Mouse (Mus musculus): Measurements from ENCODE around the gene Gsdma3. TPM values are rescaled to one million over a fixed set of nuclear protein-coding genes. Genes with fewer than 3 reads are reported as not detected.

Gene Gsdma3
- not detected in 2 replicates for polyA plus RNA-seq (2012; rRNA removed)

DNA sequence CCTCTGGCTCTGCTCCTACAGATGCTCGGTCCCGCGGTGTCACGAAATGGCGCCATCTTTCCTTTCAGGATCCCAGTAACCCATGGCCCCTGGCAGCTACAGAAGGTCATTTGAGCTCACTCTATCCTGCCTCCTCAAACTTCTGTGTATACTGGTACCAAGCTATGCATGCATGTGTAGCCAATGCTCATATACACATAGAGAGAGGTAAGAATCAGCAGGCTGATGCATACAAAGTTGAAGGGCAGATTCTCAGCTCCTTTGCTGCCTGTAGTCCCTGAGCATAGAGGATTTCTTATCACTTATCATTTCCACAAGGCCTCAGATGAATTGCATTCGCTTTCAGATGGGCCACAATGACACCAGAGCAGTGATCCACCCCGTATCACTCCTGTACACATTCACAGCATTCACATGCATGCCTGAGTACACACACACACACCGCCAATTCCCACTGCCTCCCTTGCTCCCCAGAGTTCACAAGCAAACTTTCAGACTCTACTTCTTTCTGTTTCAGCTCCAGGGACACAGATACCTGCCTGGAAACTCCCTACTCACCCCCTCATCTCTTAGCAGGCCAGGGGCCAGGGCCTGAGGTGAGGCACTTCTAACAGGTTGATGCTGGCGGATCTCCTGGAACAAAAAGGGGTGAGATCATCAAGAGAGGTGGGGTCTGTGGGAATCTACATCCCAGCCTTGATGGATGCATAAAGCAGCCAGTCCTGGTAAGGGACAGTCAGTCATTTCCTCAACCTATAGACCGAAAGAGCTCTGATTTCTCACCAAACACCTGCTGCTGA, at the start of gene Gsdma3, which contains the start of gene Gm12355:
Gsdma3 (plus strand) TSS at position 750 of the 800 bp plus-strand sequence.
Gm12355 (minus strand) TSS at position 51 of the 800 bp plus-strand sequence.
- no peak within 1 kb of the TSS for H3K4me3 ChIP-seq (ENCODE audit: insufficient read depth, low read length)
- H3K4me1 ChIP-seq (ENCODE audit: control insufficient read depth, insufficient read depth, low read length): no peaks in the 10 kb centered on the region
- no peak within 1 kb of the TSS for H3K27ac ChIP-seq (ENCODE audit: insufficient read depth, low read length)
- TF ChIP-seq CTCF (IDR thresholded peaks at IDR 0.05; ENCODE audit: extremely low read depth, insufficient read depth, low read length): no peak
- no peak for TF ChIP-seq POLR2A (IDR thresholded peaks at IDR 0.05; ENCODE audit: extremely low read depth, insufficient read depth, low read length)

DNA sequence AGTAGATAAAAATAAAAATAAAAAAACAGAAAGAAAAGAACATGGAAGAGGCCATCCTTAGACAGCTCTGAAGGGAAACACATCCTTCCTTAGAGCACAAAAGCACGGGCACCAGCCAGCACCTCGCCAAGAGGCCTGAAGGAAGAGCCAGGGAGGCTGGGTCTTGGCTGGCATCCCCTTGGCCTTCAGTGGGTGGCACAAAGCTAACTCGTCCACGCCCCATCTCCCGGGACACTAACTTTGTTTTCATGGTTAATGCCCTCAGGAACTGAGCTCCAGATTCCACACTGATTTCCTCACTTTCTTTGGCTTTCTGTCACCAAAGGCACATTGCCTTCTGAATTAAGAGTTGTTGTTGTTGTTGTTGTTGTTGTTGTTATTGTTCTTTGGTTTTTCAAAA, 48.4 kb upstream of the Gsdma3 start:
- Histone ChIP-seq H3K27ac (ENCODE audit: insufficient read depth, low read length) (no peak overlapping the region), H3K4me3 (ENCODE audit: insufficient read depth, low read length) (no peak overlapping the region), H3K4me1 (ENCODE audit: control insufficient read depth, insufficient read depth, low read length) (no peaks in the 10 kb centered on the region)
- TF ChIP-seq CTCF (IDR thresholded peaks at IDR 0.05; ENCODE audit: extremely low read depth, insufficient read depth, low read length) (no peak), POLR2A (IDR thresholded peaks at IDR 0.05; ENCODE audit: extremely low read depth, insufficient read depth, low read length) (no peak)

DNA sequence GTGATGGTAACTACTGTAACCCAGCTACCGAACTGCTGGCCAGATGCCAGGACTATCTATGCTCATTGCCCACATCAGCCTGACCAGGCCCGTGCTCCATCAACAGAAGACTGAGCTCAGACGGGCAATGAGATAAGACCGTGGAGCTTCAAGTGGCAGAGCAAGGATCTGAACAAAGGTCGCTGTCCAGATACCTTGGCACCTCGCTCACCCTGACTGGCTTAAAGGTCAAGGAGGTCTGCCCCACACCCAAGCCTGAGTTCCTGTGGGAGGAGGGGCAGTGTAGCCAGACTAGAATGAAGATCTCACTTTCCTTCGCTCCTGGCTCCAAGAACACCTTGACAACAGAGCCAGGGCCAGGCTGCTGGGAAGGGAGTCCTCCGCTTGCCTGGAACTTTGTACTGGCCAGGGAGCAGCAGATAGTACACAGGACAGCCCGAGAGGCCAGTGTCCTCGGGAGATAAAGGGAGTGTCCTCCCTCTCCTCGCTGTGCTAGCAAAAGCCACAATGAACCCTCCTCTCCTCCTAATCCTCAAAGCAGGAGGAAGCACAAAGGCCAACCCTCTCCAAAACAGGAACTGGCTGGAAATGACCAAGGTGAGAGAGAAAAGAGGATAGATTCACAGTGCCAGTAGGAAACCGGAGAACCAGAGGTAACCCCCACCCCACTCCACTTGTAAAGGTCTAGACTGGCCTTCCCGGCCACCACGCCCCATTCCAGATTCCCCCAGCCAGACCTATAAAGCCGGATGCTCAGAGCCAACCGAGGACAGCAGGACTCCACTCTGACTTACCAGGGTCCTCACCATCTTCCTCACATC, 45.6 kb upstream of the Gsdma3 start:
- Histone ChIP-seq H3K4me3 (ENCODE audit: insufficient read depth, low read length) (no peak overlapping the region), H3K27ac (ENCODE audit: insufficient read depth, low read length) (no peak overlapping the region), H3K4me1 (ENCODE audit: control insufficient read depth, insufficient read depth, low read length) (peaks cover 2% of the 10 kb centered on the region; the same call in 1 of the 2 replicates)
- TF ChIP-seq CTCF (IDR thresholded peaks at IDR 0.05; ENCODE audit: extremely low read depth, insufficient read depth, low read length) (no peak), POLR2A (IDR thresholded peaks at IDR 0.05; ENCODE audit: extremely low read depth, insufficient read depth, low read length) (no peak)

DNA sequence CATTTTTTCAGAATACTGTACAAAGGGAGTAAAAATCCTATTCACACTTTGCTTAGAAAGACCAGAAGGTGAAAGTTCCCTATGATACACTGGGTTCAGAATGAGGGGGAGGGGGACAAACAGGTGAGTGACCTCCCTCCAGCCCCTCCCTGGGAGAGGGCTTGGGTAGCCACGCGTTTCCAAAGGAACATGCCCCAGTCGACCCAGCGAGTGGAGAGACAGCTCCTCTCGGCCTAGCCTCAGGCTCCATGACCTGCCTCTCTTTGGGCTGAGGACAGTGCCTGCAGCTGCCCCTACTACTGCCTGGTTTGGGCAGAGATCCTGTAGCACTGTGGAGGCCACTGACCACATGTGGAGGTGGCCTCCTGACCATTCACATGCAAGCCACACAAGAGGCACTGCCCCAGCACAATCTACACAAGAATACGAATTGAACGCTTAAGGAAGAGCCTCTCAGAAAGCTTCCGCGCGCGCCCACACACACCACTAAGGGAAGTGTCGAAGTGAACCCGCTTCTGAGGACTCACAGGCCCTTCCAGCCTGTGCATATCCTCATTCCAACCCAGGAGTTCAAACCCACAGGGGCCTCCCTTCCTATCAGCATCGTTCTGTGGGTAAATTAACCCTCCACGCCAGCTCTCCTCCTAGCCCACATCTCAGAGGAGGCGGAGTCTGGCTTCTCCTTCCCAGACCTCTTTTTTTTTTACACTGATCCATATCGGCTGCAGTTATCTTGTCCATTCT, 44.7 kb upstream of the Gsdma3 start:
- H3K4me3 ChIP-seq (ENCODE audit: insufficient read depth, low read length): no peak overlapping the region
- TF ChIP-seq POLR2A (IDR thresholded peaks at IDR 0.05; ENCODE audit: extremely low read depth, insufficient read depth, low read length) (no peak), CTCF (IDR thresholded peaks at IDR 0.05; ENCODE audit: extremely low read depth, insufficient read depth, low read length) (no peak)
- no peak overlapping the region for H3K27ac ChIP-seq (ENCODE audit: insufficient read depth, low read length)
- peaks cover 5% of the 10 kb centered on the region; the same call in 1 of the 2 replicates for H3K4me1 ChIP-seq (ENCODE audit: control insufficient read depth, insufficient read depth, low read length)

DNA sequence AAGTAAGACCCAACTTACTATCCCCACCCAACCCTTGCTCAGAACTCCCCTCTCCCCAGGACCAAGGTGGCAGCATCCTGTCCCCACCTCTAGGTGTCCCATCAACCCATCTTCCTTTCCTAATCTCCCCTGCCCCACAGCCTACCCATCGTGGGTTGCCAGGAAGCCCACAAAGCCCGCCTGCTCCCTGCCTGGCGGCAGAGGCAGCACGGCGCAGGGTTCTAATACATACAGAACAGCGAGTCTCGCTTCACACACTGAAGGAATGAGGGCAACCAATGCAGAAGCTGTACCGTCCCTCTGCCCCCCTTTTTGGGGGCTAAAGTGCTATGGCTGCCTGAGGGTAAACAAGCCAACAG, 44.2 kb upstream of the Gsdma3 start:
- H3K4me1 ChIP-seq (ENCODE audit: control insufficient read depth, insufficient read depth, low read length): peaks cover 5% of the 10 kb centered on the region; the same call in 1 of the 2 replicates
- H3K27ac ChIP-seq (ENCODE audit: insufficient read depth, low read length): no peak overlapping the region
- H3K4me3 ChIP-seq (ENCODE audit: insufficient read depth, low read length): no peak overlapping the region
- TF ChIP-seq POLR2A (IDR thresholded peaks at IDR 0.05; ENCODE audit: extremely low read depth, insufficient read depth, low read length) (no peak), CTCF (IDR thresholded peaks at IDR 0.05; ENCODE audit: extremely low read depth, insufficient read depth, low read length) (no peak)

DNA sequence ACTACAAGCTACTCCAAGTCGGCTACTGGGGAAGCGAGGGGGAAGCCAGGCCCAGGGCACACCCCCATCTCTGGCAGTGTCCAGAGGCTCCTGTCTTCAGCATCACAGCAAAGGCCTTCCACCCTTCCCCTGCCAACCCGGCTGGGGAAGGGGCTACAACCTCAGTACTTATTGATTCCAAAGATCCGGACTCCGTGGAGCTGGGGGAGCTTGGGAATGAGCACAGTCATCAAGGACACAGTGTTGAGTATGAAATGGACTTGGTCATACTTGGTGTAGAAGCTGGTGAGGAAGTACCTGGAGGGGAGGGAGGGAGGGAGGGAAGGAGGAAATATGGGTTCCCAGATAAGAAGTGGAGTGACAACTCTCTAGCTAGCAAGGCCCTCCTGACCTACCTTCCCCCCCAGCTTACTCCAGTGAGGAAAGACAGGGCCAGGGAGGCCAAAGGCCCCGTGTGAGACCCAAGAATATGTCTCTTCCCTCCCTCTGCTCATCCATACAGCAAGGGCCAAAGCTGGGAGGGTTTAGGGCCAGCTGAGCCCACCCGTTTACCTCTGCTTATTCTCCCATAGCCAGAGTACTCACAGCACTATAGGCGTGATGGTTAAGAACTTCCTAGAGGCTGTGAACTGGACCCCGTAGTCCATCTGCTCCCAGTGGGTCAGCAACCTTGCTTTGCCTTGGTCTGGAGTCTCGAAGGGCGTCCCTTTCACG, 43.5 kb upstream of the Gsdma3 start:
- Histone ChIP-seq H3K4me1 (ENCODE audit: control insufficient read depth, insufficient read depth, low read length) (peaks cover 5% of the 10 kb centered on the region; the same call in 1 of the 2 replicates), H3K27ac (ENCODE audit: insufficient read depth, low read length) (no peak overlapping the region), H3K4me3 (ENCODE audit: insufficient read depth, low read length) (no peak overlapping the region)
- no peak for TF ChIP-seq CTCF (IDR thresholded peaks at IDR 0.05; ENCODE audit: extremely low read depth, insufficient read depth, low read length)
- TF ChIP-seq POLR2A (IDR thresholded peaks at IDR 0.05; ENCODE audit: extremely low read depth, insufficient read depth, low read length): no peak

DNA sequence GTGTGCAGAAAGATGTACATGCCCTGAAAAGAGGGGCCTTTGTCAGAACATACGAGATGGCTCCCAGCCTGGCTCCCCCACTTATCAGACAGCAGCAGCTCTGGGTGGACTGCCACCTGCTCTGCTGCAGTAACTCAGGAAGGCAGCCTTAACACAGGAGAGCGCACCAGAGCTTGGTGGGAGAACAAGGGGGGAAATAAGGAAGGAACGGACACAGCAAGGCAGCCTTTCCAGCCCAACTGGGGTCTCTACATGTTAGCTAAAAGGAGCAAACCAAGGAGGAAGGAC, 43.0 kb upstream of the Gsdma3 start:
- Histone ChIP-seq H3K27ac (ENCODE audit: insufficient read depth, low read length) (no peak overlapping the region), H3K4me1 (ENCODE audit: control insufficient read depth, insufficient read depth, low read length) (peaks cover 5% of the 10 kb centered on the region; the same call in 1 of the 2 replicates), H3K4me3 (ENCODE audit: insufficient read depth, low read length) (no peak overlapping the region)
- TF ChIP-seq CTCF (IDR thresholded peaks at IDR 0.05; ENCODE audit: extremely low read depth, insufficient read depth, low read length) (no peak), POLR2A (IDR thresholded peaks at IDR 0.05; ENCODE audit: extremely low read depth, insufficient read depth, low read length) (no peak)

DNA sequence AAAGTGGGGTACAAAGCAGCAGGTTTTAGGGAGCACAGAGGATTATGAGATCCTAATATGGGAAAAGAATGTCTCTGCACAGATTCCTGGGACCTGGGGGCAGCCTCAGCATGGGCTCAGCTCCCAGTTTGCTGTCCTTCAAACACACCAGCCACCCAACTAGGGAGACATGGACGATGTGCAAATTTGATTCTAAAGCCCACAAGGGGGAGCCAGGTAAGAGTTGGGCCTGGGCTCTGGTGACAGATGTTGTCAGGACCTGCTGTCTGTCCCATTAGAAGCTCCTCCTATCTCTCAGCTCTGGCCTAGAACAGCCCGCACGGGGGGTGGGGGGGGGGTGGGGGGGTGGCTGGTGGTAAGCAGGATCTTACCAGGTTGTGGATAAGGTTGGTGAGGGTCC, 42.6 kb upstream of the Gsdma3 start:
- no peak overlapping the region for H3K27ac ChIP-seq (ENCODE audit: insufficient read depth, low read length)
- H3K4me1 ChIP-seq (ENCODE audit: control insufficient read depth, insufficient read depth, low read length): peaks cover 5% of the 10 kb centered on the region; the same call in 1 of the 2 replicates
- no peak overlapping the region for H3K4me3 ChIP-seq (ENCODE audit: insufficient read depth, low read length)
- TF ChIP-seq POLR2A (IDR thresholded peaks at IDR 0.05; ENCODE audit: extremely low read depth, insufficient read depth, low read length) (no peak), CTCF (IDR thresholded peaks at IDR 0.05; ENCODE audit: extremely low read depth, insufficient read depth, low read length) (no peak)

DNA sequence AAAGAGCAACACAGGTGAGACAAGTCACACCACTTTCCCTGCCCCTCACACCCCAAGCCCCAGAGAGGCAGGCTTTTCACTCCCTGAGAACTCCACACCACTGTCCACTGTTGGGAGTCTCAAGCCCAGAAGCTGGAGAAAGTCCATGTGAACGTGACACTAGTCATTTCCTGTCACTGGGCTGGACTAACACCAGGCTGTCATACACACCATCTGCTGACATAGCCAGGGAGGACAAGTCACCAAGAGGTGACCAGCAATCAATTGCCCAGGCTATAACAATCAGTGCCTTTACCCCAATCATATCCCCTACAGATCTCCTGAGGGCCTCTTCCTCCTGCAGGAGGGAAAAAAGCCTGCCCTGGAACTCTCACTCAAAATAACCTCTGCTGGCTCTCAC, 42.0 kb upstream of the Gsdma3 start:
- Histone ChIP-seq H3K4me1 (ENCODE audit: control insufficient read depth, insufficient read depth, low read length) (peaks cover 5% of the 10 kb centered on the region; the same call in 1 of the 2 replicates), H3K4me3 (ENCODE audit: insufficient read depth, low read length) (no peak overlapping the region), H3K27ac (ENCODE audit: insufficient read depth, low read length) (no peak overlapping the region)
- TF ChIP-seq CTCF (IDR thresholded peaks at IDR 0.05; ENCODE audit: extremely low read depth, insufficient read depth, low read length) (no peak), POLR2A (IDR thresholded peaks at IDR 0.05; ENCODE audit: extremely low read depth, insufficient read depth, low read length) (no peak)

All from cortical plate, adult 2 months (tissue).